Mouse (Mus musculus): ENCODE data around the gene Slc4a10. TPM values are rescaled to one million over a fixed set of nuclear protein-coding genes. Genes with fewer than 3 reads are reported as not detected.

The Slc4a10 gene
- total and polyA plus RNA-seq, 3 experiments: 0.45 to 0.82 TPM; not detected in 1

DNA sequence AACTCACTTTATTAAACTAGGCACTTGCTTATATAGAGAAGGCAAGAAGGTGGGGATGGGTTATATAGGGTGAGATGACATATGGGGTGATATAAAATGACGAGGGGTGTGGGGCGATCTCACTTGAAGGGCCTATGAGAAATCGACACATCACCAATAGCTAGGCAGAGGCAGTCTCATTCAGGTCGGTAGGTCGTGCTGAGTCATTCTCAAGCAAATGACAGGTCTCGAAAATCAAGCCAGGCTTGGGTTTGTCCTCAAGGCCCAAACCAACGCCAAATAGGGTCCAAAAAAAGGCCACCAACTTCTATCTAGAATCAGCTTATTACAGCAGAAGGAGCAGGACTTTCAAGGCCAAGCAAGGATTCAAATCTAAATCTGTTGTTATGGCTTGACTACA is 233.5 kb downstream of the Slc4a10 start:
- no peak for TF ChIP-seq GATA1 (IDR thresholded peaks at IDR 0.05; ENCODE audit: borderline replicate concordance, low read length)
- no peak for TF ChIP-seq TAL1 (conservative IDR thresholded peaks at IDR 0.05; ENCODE audit: low read depth, low read length)
- TF ChIP-seq GATA2 (IDR thresholded peaks at IDR 0.05; ENCODE audit: borderline replicate concordance, low read depth, low read length): no peak
- no peak for TF ChIP-seq CTCF (IDR thresholded peaks at IDR 0.05; ENCODE audit: low read depth, low read length)
- TF ChIP-seq POLR2AphosphoS5 (IDR thresholded peaks at IDR 0.05; ENCODE audit: insufficient replicate concordance, low read depth, low read length): no peak
- no peak for ATAC-seq (ENCODE audit: extremely low read depth, insufficient number of reproducible peaks, low FRiP score, poor library complexity, severe bottlenecking)
- peaks cover 23% of the 10 kb centered on the region for H3K4me1 ChIP-seq (ENCODE audit: insufficient read depth, low read depth, low read length)
- no peaks in the 10 kb centered on the region for H3K27me3 ChIP-seq (ENCODE audit: insufficient read depth, low read length)
- H3K36me3 ChIP-seq (replicated peaks): no peaks in the 10 kb centered on the region
- H3K9me3 ChIP-seq (replicated peaks): no peaks in the 10 kb centered on the region
- no peak for DNase-seq (ENCODE audit: low spot score)
- no peak overlapping the region for H3K4me3 ChIP-seq (ENCODE audit: low read depth, low read length)

DNA sequence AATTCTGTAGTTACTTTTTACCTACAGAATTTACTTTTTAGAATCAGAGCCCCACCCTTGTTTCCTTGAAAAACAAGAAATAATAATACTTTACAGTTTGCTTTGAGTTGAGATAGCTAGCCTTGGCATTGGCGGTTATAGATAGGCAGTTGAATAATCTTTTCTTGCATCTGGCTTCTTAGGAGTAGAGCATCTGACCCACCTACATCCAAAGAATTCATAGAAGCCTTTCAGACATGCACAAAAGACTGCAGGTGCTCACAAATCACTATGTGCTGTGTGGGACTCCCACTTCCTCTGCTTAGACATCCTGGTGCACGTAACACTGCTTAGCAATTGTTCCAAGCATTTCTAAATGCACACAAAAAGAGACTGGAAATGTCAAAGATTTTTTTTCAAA is 238.8 kb downstream of the Slc4a10 start:
- H3K4me1 ChIP-seq (ENCODE audit: insufficient read depth, low read depth, low read length): peaks cover 25% of the 10 kb centered on the region
- H3K36me3 ChIP-seq (replicated peaks): no peaks in the 10 kb centered on the region
- no peaks in the 10 kb centered on the region for H3K27me3 ChIP-seq (ENCODE audit: insufficient read depth, low read length)
- H3K4me3 ChIP-seq (ENCODE audit: low read depth, low read length): no peak overlapping the region
- no peaks in the 10 kb centered on the region for H3K9me3 ChIP-seq (replicated peaks)
- DNase-seq (ENCODE audit: low spot score) (peak; percentile 6), ATAC-seq (ENCODE audit: extremely low read depth, insufficient number of reproducible peaks, low FRiP score, poor library complexity, severe bottlenecking) (peak; percentile 74)
- TF ChIP-seq GATA1 (IDR thresholded peaks at IDR 0.05; ENCODE audit: borderline replicate concordance, low read length) (no peak), TAL1 (conservative IDR thresholded peaks at IDR 0.05; ENCODE audit: low read depth, low read length) (peak; percentile 45)

DNA sequence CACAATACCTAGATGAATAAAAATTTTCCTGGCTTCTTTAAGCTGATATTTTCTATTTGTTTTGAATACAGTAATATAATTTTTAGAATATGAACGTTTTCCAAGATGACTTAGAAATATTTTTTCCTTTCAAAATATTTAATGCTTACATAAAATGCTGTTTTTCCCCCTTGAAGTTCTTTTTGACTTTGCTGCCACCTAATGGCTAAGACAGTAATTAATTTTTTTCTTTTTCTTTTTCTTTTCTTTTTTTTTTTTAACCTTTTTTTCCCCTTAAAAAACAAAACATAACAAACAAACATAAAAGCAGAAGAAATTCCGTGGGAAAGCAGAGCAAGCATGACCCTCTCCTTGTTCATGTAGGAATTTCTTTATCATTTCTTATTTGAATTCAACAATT is 239.6 kb downstream of the Slc4a10 start:
- no peak for ATAC-seq (ENCODE audit: extremely low read depth, insufficient number of reproducible peaks, low FRiP score, poor library complexity, severe bottlenecking)
- Histone ChIP-seq H3K9me3 (replicated peaks) (no peaks in the 10 kb centered on the region), H3K36me3 (replicated peaks) (no peaks in the 10 kb centered on the region), H3K27me3 (ENCODE audit: insufficient read depth, low read length) (no peaks in the 10 kb centered on the region), H3K4me1 (ENCODE audit: insufficient read depth, low read depth, low read length) (peaks cover 25% of the 10 kb centered on the region), H3K4me3 (ENCODE audit: low read depth, low read length) (no peak overlapping the region)
- DNase-seq (ENCODE audit: low spot score): no peak
- TF ChIP-seq GATA1 (IDR thresholded peaks at IDR 0.05; ENCODE audit: borderline replicate concordance, low read length) (no peak), GATA2 (IDR thresholded peaks at IDR 0.05; ENCODE audit: borderline replicate concordance, low read depth, low read length) (no peak), CTCF (IDR thresholded peaks at IDR 0.05; ENCODE audit: low read depth, low read length) (no peak), POLR2AphosphoS5 (IDR thresholded peaks at IDR 0.05; ENCODE audit: insufficient replicate concordance, low read depth, low read length) (no peak)

DNA sequence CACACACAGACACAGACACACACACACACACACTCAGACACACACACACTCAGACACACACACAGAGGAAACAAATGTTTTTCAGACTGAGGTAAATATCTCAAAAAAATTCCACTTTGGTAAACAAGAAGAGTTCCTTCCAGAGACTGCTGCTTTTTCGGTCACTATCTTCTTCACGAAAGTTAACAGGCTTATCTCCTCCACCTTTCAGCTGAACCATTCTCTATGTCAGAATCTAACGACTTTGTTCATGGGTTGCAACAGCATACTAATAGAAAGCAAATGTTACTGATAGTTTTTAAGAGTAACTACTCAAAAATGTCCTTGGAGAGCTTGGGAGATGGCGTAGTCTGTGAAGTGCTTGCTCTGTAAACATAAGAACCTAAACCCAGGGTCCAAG is 241.3 kb downstream of the Slc4a10 start:
- Histone ChIP-seq H3K4me1 (ENCODE audit: insufficient read depth, low read depth, low read length) (peaks cover 25% of the 10 kb centered on the region), H3K27me3 (ENCODE audit: insufficient read depth, low read length) (no peaks in the 10 kb centered on the region), H3K4me3 (ENCODE audit: low read depth, low read length) (no peak overlapping the region; the same call in 1 of the 2 replicates), H3K36me3 (replicated peaks) (no peaks in the 10 kb centered on the region), H3K9me3 (replicated peaks) (no peaks in the 10 kb centered on the region)
- TF ChIP-seq POLR2AphosphoS5 (IDR thresholded peaks at IDR 0.05; ENCODE audit: insufficient replicate concordance, low read depth, low read length): no peak
- no peak for TF ChIP-seq GATA2 (IDR thresholded peaks at IDR 0.05; ENCODE audit: borderline replicate concordance, low read depth, low read length)
- no peak for TF ChIP-seq CTCF (IDR thresholded peaks at IDR 0.05; ENCODE audit: low read depth, low read length)
- no peak for TF ChIP-seq TAL1 (conservative IDR thresholded peaks at IDR 0.05; ENCODE audit: low read depth, low read length)
- TF ChIP-seq GATA1 (IDR thresholded peaks at IDR 0.05; ENCODE audit: borderline replicate concordance, low read length): no peak
- ATAC-seq (ENCODE audit: extremely low read depth, insufficient number of reproducible peaks, low FRiP score, poor library complexity, severe bottlenecking): peak; percentile 54
- DNase-seq (ENCODE audit: low spot score): no peak

DNA sequence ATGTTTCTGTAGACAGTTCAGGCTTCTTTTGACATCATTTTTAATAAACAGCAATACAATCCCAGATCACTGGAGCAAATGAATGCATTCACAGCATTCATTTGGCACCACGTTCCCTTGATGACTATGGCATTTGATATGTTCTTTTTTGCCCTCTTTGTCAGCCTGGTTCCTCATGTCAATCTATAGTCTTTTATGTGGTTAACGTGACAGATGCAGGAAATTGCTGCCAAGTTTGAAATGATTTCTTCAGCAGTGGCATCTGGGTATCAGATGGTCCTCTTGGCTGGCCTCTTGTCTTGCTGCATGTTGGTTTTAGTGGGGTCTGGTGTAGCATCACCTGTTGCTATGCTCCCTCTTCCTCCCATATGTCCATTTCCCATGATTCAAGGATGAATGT is 247.6 kb downstream of the Slc4a10 start:
- Histone ChIP-seq H3K36me3 (replicated peaks) (no peaks in the 10 kb centered on the region), H3K27me3 (ENCODE audit: insufficient read depth, low read length) (no peaks in the 10 kb centered on the region), H3K4me1 (ENCODE audit: insufficient read depth, low read depth, low read length) (peaks cover 5% of the 10 kb centered on the region; the same call in 1 of the 2 replicates), H3K9me3 (replicated peaks) (no peaks in the 10 kb centered on the region), H3K4me3 (ENCODE audit: low read depth, low read length) (no peak overlapping the region)
- ATAC-seq (ENCODE audit: extremely low read depth, insufficient number of reproducible peaks, low FRiP score, poor library complexity, severe bottlenecking) (no peak), DNase-seq (ENCODE audit: low spot score) (no peak)
- no peak for TF ChIP-seq POLR2AphosphoS5 (IDR thresholded peaks at IDR 0.05; ENCODE audit: insufficient replicate concordance, low read depth, low read length)
- TF ChIP-seq GATA2 (IDR thresholded peaks at IDR 0.05; ENCODE audit: borderline replicate concordance, low read depth, low read length): no peak
- TF ChIP-seq TAL1 (conservative IDR thresholded peaks at IDR 0.05; ENCODE audit: low read depth, low read length): no peak
- TF ChIP-seq GATA1 (IDR thresholded peaks at IDR 0.05; ENCODE audit: borderline replicate concordance, low read length): no peak
- no peak for TF ChIP-seq CTCF (IDR thresholded peaks at IDR 0.05; ENCODE audit: low read depth, low read length)

DNA sequence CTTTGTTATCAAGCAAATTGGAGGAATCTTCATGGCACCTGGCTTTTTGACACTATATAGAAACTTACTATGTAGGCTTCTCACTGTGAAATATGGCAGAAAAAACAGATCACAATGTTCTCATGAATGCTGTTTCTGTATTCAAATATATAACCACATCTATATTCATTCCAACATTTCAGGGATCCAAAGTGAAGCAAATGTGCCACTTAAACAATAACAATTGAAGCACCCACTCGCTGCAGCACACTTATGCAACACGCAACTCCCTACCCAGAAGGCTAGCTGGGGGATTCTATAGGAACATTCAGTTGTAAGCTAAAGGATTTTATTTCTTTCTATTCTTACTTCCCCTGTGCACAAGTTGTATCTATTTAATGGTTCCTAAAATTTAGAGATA is 255.5 kb downstream of the Slc4a10 start:
- TF ChIP-seq POLR2AphosphoS5 (IDR thresholded peaks at IDR 0.05; ENCODE audit: insufficient replicate concordance, low read depth, low read length) (no peak), TAL1 (conservative IDR thresholded peaks at IDR 0.05; ENCODE audit: low read depth, low read length) (no peak), CTCF (IDR thresholded peaks at IDR 0.05; ENCODE audit: low read depth, low read length) (no peak), GATA2 (IDR thresholded peaks at IDR 0.05; ENCODE audit: borderline replicate concordance, low read depth, low read length) (no peak), GATA1 (IDR thresholded peaks at IDR 0.05; ENCODE audit: borderline replicate concordance, low read length) (no peak)
- Histone ChIP-seq H3K36me3 (replicated peaks) (no peaks in the 10 kb centered on the region), H3K9me3 (replicated peaks) (no peaks in the 10 kb centered on the region), H3K4me3 (ENCODE audit: low read depth, low read length) (no peak overlapping the region), H3K4me1 (ENCODE audit: insufficient read depth, low read depth, low read length) (no peaks in the 10 kb centered on the region), H3K27me3 (ENCODE audit: insufficient read depth, low read length) (no peaks in the 10 kb centered on the region)
- no peak for ATAC-seq (ENCODE audit: extremely low read depth, insufficient number of reproducible peaks, low FRiP score, poor library complexity, severe bottlenecking)
- no peak for DNase-seq (ENCODE audit: low spot score)

DNA sequence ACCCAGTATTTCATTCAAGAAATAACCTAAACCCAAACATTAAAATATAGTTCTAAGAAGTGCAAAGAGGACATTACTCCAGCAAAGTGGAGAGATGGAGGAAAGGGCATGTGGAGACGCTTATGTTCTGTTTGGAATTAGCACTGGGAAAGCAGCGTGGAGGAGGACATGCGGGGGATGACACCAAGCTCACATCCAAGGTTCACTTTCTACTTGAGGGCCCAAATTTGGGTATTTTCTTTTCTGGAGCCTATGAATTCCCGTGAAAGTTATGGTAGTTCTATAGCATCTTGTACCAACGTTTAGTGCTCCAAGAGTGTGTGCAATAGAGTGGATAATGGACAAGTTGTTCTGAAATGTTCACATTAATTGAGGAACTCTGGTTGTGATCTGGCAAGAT is 260.7 kb downstream of the Slc4a10 start:
- H3K4me3 ChIP-seq (ENCODE audit: low read depth, low read length): no peak overlapping the region
- ATAC-seq (ENCODE audit: extremely low read depth, insufficient number of reproducible peaks, low FRiP score, poor library complexity, severe bottlenecking) (no peak), DNase-seq (ENCODE audit: low spot score) (no peak)
- TF ChIP-seq GATA2 (IDR thresholded peaks at IDR 0.05; ENCODE audit: borderline replicate concordance, low read depth, low read length) (no peak), GATA1 (IDR thresholded peaks at IDR 0.05; ENCODE audit: borderline replicate concordance, low read length) (no peak), TAL1 (conservative IDR thresholded peaks at IDR 0.05; ENCODE audit: low read depth, low read length) (no peak), CTCF (IDR thresholded peaks at IDR 0.05; ENCODE audit: low read depth, low read length) (no peak), POLR2AphosphoS5 (IDR thresholded peaks at IDR 0.05; ENCODE audit: insufficient replicate concordance, low read depth, low read length) (no peak)
- H3K27me3 ChIP-seq (ENCODE audit: insufficient read depth, low read length): no peaks in the 10 kb centered on the region
- no peaks in the 10 kb centered on the region for H3K9me3 ChIP-seq (replicated peaks)
- peaks cover 25% of the 10 kb centered on the region for H3K4me1 ChIP-seq (ENCODE audit: insufficient read depth, low read depth, low read length)
- no peaks in the 10 kb centered on the region for H3K36me3 ChIP-seq (replicated peaks)
